Mouse (Mus musculus) naive thymus-derived CD4-positive, alpha-beta T cell, adult 2 months (primary cell): ENCODE data around the gene Dlgap1.
"Not testable (repeated sequence)": the region's sequence is repeated elsewhere in the genome, so short reads cannot be mapped to it uniquely, and the experiment has no call there.

ENCODE experiments used
- DNase-seq: peaks from one replicate; pipeline ENCODE4 v3.0.0-alpha.2; 2011; ENCODE audit warnings: low read depth

Gene Dlgap1

GRCm38 (mm10) chr17:70806600-70806999 is 837.7 kb downstream of the Dlgap1 start:
- no peak for DNase-seq

GRCm38 (mm10) chr17:70807885-70808284 is 839.0 kb downstream of the Dlgap1 start:
- DNase-seq, result no peak

- no peak for DNase-seq
Observed at GRCm38 (mm10) chr17:70808837-70809236, 840.0 kb downstream of the Dlgap1 start.

GRCm38 (mm10) chr17:70809776-70810175 is 840.9 kb downstream of the Dlgap1 start:
- no peak for DNase-seq

GRCm38 (mm10) chr17:70810795-70811194 is 841.9 kb downstream of the Dlgap1 start:
- DNase-seq, result no peak

- DNase-seq, result no peak
Observed at GRCm38 (mm10) chr17:70815001-70815400, 846.1 kb downstream of the Dlgap1 start.

GRCm38 (mm10) chr17:70817862-70818451 is 849.1 kb downstream of the Dlgap1 start:
- no peak for DNase-seq

- no peak for DNase-seq
Observed at GRCm38 (mm10) chr17:70823083-70823482, 854.2 kb downstream of the Dlgap1 start.

- DNase-seq, result no peak
Observed at GRCm38 (mm10) chr17:70826227-70826626, 857.4 kb downstream of the Dlgap1 start.

GRCm38 (mm10) chr17:70827463-70828179 is 858.7 kb downstream of the Dlgap1 start:
- not testable (repeated sequence) for DNase-seq

- no peak for DNase-seq
Observed at GRCm38 (mm10) chr17:70828180-70828528, 859.3 kb downstream of the Dlgap1 start.

GRCm38 (mm10) chr17:70828569-70828968 is 859.7 kb downstream of the Dlgap1 start:
- DNase-seq, result no peak

- DNase-seq, result no peak
Observed at GRCm38 (mm10) chr17:70829217-70829616, 860.3 kb downstream of the Dlgap1 start.

GRCm38 (mm10) chr17:70829943-70830715 is 861.3 kb downstream of the Dlgap1 start:
- no peak for DNase-seq

GRCm38 (mm10) chr17:70831591-70831990 is 862.7 kb downstream of the Dlgap1 start:
- DNase-seq, result no peak

GRCm38 (mm10) chr17:70832544-70832943 is 863.7 kb downstream of the Dlgap1 start:
- DNase-seq, result no peak

- DNase-seq, result no peak
Observed at GRCm38 (mm10) chr17:70834430-70834965, 865.6 kb downstream of the Dlgap1 start.

GRCm38 (mm10) chr17:70835071-70835790 is 866.4 kb downstream of the Dlgap1 start:
- DNase-seq, result no peak

- DNase-seq, result no peak
Observed at GRCm38 (mm10) chr17:70836820-70837219, 867.9 kb downstream of the Dlgap1 start.

- not testable (repeated sequence) for DNase-seq
Observed at GRCm38 (mm10) chr17:70837474-70837873, 868.6 kb downstream of the Dlgap1 start.

GRCm38 (mm10) chr17:70838031-70838430 is 869.2 kb downstream of the Dlgap1 start:
- DNase-seq, result no peak

- no peak for DNase-seq
Observed at GRCm38 (mm10) chr17:70838533-70838932, 869.7 kb downstream of the Dlgap1 start.
